Mouse (Mus musculus): ENCODE data around the gene Bub3. TPM values are rescaled to one million over a fixed set of nuclear protein-coding genes. Genes with fewer than 3 reads are reported as not detected.

The Bub3 gene
- polyA plus RNA-seq, 1 experiment from 2014 or later = 149 TPM

DNA sequence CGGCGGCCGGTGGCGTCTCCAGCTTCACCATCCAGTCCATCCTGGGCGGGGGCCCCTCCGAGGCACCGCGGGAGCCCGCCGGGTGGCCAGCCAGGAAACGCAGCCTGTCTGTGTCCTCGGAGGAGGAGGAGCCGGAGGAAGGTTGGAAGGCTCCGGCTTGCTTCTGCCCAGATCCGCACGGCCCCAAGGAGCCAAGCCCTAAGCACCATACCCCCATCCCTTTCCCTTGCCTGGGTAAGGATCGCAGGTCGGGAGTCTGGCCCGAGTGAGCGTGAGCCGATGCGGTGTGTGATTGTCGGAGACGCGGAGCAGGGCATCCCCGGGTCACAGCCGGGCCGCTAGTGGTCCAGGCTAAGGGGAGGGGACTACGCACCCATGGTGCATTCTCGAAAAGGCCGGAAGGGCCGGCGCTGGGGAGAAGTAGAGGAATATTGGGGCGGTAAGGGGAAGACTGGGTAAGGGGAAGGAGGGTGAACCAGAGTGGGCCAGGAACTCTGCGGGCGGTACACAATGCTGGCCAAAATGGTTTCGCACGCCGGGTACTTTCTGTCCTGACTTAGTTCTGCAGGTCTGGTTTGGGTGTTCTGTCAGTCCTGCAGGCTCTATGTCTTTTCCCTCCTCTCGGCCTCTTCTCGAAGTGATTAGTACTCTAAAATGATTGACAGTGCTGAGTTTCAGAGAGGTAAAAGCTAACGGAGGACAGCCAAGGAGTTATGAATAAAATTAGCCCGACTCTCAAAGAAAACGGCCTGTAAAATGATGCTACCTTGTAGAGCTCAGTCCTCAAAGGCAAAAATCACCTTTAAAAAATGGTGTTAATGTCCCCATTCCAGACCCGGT, 5.5 kb upstream of the Bub3 start:
- under 1% methylated on average over 45 of the region's 45 CpGs for WGBS
- 0 out of 2 replicates have a peak, but pooled peaks have one; percentile 17 for ATAC-seq
- Histone ChIP-seq H3K4me2 (ENCODE audit: low read length) (peak overlapping the region; percentile 47), H3K36me3 (ENCODE audit: control insufficient read depth, insufficient read depth, low read length) (no peaks in the 10 kb centered on the region), H3K4me1 (ENCODE audit: control insufficient read depth, insufficient read depth, low read depth, low read length) (peaks cover 9% of the 10 kb centered on the region), H3K27me3 (replicated peaks; ENCODE audit: control insufficient read depth, insufficient read depth, low read length) (peaks cover 71% of the 10 kb centered on the region), H3K9me3 (ENCODE audit: control insufficient read depth, low read length) (no peaks in the 10 kb centered on the region; the same call in 1 of the 2 replicates), H3K4me3 (ENCODE audit: low read length) (peak overlapping the region; percentile 27), H3K27ac (ENCODE audit: low read depth, low read length) (no peak overlapping the region), H3K9ac (ENCODE audit: low read depth, low read length) (no peak overlapping the region)

DNA sequence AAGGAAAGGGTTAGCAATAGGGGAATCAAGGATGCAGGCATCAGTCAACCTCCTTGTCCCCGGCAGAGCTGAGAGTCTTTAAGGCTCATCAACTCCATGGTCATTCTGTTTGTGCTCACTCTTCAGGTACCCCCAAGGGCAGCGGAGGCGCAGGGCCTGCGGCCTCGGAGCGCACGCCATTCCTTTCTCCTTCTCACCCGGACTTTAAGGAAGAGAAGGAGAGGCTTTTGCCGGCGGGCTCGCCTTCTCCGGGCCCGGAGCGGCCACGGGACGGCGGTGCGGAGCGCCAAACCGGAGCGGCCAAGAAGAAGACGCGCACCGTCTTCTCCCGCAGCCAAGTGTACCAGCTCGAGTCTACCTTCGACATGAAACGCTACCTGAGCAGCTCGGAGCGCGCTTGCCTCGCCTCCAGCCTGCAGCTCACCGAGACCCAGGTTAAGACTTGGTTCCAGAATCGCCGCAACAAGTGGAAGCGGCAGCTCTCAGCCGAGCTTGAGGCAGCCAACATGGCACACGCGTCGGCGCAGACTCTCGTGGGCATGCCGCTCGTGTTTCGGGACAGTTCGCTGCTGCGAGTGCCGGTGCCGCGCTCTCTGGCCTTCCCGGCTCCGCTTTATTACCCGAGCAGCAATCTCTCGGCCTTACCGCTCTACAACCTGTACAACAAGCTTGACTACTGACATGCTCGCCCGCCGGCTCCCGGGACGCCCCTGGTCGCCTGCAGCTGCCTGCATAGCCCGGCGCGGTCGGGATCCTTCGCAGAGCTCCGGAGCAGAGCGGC, 4.5 kb upstream of the Bub3 start:
- H3K36me3 ChIP-seq (ENCODE audit: control insufficient read depth, insufficient read depth, low read length) = no peaks in the 10 kb centered on the region
- no peak overlapping the region for H3K27ac ChIP-seq (ENCODE audit: low read depth, low read length)
- WGBS = under 1% methylated on average over 55 of the region's 68 CpGs
- no peak for ATAC-seq
- H3K4me1 ChIP-seq (ENCODE audit: control insufficient read depth, insufficient read depth, low read depth, low read length) = peaks cover 9% of the 10 kb centered on the region
- H3K4me2 ChIP-seq (ENCODE audit: low read length) = peak overlapping the region; percentile 38
- peaks cover 67% of the 10 kb centered on the region for H3K27me3 ChIP-seq (replicated peaks; ENCODE audit: control insufficient read depth, insufficient read depth, low read length)
- H3K4me3 ChIP-seq (ENCODE audit: low read length) = peak overlapping the region; percentile 19
- no peaks in the 10 kb centered on the region; the same call in 1 of the 2 replicates for H3K9me3 ChIP-seq (ENCODE audit: control insufficient read depth, low read length)
- no peak overlapping the region for H3K9ac ChIP-seq (ENCODE audit: low read depth, low read length)

DNA sequence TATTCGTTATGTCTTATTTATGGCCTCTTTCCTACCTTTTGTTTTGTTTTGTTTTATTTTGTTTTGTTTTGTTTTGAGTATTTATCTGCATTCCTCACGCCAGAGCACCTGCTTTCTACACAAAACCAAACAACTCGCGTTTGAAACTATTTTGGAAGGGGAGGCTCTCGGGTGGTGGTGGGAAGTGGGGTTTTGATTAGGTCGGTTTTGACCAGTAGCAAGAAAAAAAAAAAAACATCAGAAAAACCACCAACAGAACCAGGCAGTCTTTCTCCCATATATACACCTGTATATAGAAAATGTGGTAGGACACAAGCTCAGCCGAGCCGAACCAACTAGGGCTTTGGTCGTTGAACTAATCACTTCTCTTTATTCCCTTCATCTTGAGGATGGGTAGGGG, 3.9 kb upstream of the Bub3 start:
- ATAC-seq = no peak
- Histone ChIP-seq H3K4me1 (ENCODE audit: control insufficient read depth, insufficient read depth, low read depth, low read length) (peaks cover 13% of the 10 kb centered on the region), H3K9me3 (ENCODE audit: control insufficient read depth, low read length) (no peaks in the 10 kb centered on the region; the same call in 1 of the 2 replicates), H3K4me3 (ENCODE audit: low read length) (no peak overlapping the region; the same call in 1 of the 2 replicates), H3K4me2 (ENCODE audit: low read length) (no peak overlapping the region; the same call in 1 of the 2 replicates), H3K36me3 (ENCODE audit: control insufficient read depth, insufficient read depth, low read length) (no peaks in the 10 kb centered on the region), H3K9ac (ENCODE audit: low read depth, low read length) (no peak overlapping the region), H3K27me3 (replicated peaks; ENCODE audit: control insufficient read depth, insufficient read depth, low read length) (peaks cover 61% of the 10 kb centered on the region), H3K27ac (ENCODE audit: low read depth, low read length) (no peak overlapping the region)
- 2% methylated on average over 9 of the region's 9 CpGs for WGBS

DNA sequence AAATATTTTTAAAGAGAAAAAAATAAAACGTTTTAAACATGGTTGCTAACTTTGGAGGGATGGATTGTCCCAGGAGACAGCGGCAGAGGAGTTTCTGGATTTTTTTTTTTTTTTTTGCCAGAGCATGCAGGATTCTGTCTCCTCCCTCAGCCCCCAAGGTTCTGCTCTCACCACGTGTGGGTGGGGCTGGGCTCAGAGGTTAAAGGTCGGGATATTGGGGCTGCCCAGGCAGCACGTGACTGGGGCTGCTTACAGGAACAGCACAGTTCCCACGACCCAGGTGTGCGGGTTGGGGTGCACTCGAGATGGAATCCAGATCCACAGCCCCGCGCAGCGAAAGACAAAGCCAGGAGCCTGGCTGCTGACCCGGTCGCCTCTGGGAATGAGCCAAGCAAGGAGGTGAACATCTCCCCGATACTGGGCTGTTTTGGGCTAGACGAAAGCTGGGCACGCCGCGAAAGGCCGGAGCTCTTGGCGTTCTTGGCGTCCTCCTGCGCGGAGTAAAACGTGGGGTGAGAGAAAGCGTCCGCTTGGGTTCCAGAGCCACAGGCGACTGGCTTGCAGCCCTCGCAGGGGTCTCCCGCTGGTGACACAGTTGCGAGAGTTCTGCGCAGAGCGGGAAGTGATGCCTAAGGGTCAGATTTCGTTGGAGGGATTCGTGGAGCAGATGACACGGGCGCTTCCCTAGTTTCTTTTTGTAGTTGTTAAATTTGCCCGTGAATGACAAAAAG, 3.3 kb upstream of the Bub3 start:
- Histone ChIP-seq H3K4me1 (ENCODE audit: control insufficient read depth, insufficient read depth, low read depth, low read length) (peaks cover 16% of the 10 kb centered on the region), H3K27me3 (replicated peaks; ENCODE audit: control insufficient read depth, insufficient read depth, low read length) (peaks cover 55% of the 10 kb centered on the region), H3K4me2 (ENCODE audit: low read length) (no peak overlapping the region), H3K9ac (ENCODE audit: low read depth, low read length) (no peak overlapping the region), H3K36me3 (ENCODE audit: control insufficient read depth, insufficient read depth, low read length) (no peaks in the 10 kb centered on the region), H3K9me3 (ENCODE audit: control insufficient read depth, low read length) (no peaks in the 10 kb centered on the region; the same call in 1 of the 2 replicates), H3K4me3 (ENCODE audit: low read length) (peak overlapping the region; percentile 14; the same call in 1 of the 2 replicates), H3K27ac (ENCODE audit: low read depth, low read length) (no peak overlapping the region)
- ATAC-seq = no peak
- WGBS = under 1% methylated on average over 37 of the region's 37 CpGs

DNA sequence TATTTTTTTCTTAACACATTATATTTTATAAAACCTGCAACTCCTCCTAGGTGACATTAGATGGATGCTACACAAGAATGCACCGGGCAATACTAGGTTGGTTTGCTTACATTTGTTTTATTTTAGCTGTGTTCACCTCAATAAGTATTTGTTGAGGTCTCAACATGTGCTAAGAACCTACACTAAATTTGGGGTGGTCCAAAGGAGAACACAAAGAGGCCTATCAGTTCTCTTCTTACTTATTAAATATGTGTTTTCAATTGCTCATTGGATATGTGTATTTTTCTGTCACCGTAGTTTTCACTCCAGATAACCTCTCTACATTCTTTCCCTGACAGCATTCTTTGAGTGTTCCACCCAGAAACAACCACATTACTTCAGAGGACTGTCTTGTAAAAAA, 2.3 kb upstream of the Bub3 start:
- H3K27me3 ChIP-seq (replicated peaks; ENCODE audit: control insufficient read depth, insufficient read depth, low read length) = peaks cover 45% of the 10 kb centered on the region
- H3K4me2 ChIP-seq (ENCODE audit: low read length) = no peak overlapping the region
- no peak overlapping the region for H3K27ac ChIP-seq (ENCODE audit: low read depth, low read length)
- 37% methylated on average over 2 of the region's 2 CpGs for WGBS
- no peak overlapping the region for H3K4me3 ChIP-seq (ENCODE audit: low read length)
- H3K9me3 ChIP-seq (ENCODE audit: control insufficient read depth, low read length) = no peaks in the 10 kb centered on the region; the same call in 1 of the 2 replicates
- ATAC-seq = no peak
- H3K36me3 ChIP-seq (ENCODE audit: control insufficient read depth, insufficient read depth, low read length) = no peaks in the 10 kb centered on the region; the same call in 1 of the 2 replicates
- H3K9ac ChIP-seq (ENCODE audit: low read depth, low read length) = no peak overlapping the region
- peaks cover 16% of the 10 kb centered on the region for H3K4me1 ChIP-seq (ENCODE audit: control insufficient read depth, insufficient read depth, low read depth, low read length)

DNA sequence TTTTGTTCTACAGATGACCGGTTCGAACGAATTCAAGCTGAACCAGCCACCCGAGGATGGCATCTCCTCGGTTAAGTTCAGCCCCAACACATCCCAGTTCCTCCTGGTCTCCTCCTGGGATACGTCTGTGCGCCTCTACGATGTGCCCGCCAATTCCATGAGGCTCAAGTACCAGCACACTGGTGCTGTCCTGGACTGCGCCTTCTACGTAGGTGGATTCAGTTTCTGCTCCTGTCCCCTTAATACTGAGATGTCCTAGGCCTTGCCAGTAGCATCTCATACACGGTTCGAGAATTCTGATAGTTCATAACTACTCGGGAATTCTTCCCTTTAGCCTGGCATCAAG, 648 bp downstream of the Bub3 start:
- Histone ChIP-seq H3K27ac (ENCODE audit: low read depth, low read length) (peak overlapping the region; percentile 94), H3K9ac (ENCODE audit: low read depth, low read length) (peak overlapping the region; percentile 94), H3K4me3 (ENCODE audit: low read length) (peak overlapping the region; percentile 78), H3K4me2 (ENCODE audit: low read length) (peak overlapping the region; percentile 80), H3K36me3 (ENCODE audit: control insufficient read depth, insufficient read depth, low read length) (peaks cover 10% of the 10 kb centered on the region), H3K4me1 (ENCODE audit: control insufficient read depth, insufficient read depth, low read depth, low read length) (peaks cover 9% of the 10 kb centered on the region), H3K27me3 (replicated peaks; ENCODE audit: control insufficient read depth, insufficient read depth, low read length) (peaks cover 26% of the 10 kb centered on the region), H3K9me3 (ENCODE audit: control insufficient read depth, low read length) (no peaks in the 10 kb centered on the region)
- ATAC-seq = peak; percentile 62
- 1% methylated on average over 14 of the region's 14 CpGs for whole genome bisulfite sequencing

DNA sequence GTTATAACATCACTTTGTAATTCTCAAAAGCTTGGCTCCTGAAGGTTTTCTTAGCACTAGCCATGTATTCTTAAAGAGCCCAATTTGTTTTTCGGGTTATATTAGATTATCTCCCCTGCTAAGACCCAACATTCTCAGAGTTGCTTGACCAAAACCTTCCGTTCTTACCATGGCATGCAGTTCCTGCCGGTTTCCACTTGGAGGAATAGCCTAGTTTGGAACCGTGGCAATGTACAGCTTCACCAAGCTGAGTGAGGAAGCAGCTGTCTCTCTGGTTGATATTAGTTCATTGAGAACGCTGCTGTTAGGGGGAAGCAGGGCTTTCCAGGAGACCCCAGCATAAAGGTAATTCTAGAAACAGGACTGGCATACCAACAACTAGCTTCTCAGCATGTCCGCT, 15.2 kb downstream of the Bub3 start:
- no peak overlapping the region for H3K9ac ChIP-seq (ENCODE audit: low read depth, low read length)
- no peaks in the 10 kb centered on the region for H3K9me3 ChIP-seq (ENCODE audit: control insufficient read depth, low read length)
- no peaks in the 10 kb centered on the region for H3K27me3 ChIP-seq (replicated peaks; ENCODE audit: control insufficient read depth, insufficient read depth, low read length)
- no peak for ATAC-seq
- H3K36me3 ChIP-seq (ENCODE audit: control insufficient read depth, insufficient read depth, low read length) = peaks cover 19% of the 10 kb centered on the region
- H3K4me2 ChIP-seq (ENCODE audit: low read length) = no peak overlapping the region
- no peak overlapping the region for H3K4me3 ChIP-seq (ENCODE audit: low read length)
- H3K4me1 ChIP-seq (ENCODE audit: control insufficient read depth, insufficient read depth, low read depth, low read length) = no peaks in the 10 kb centered on the region
- H3K27ac ChIP-seq (ENCODE audit: low read depth, low read length) = no peak overlapping the region
- WGBS = 81% methylated on average over 6 of the region's 6 CpGs

DNA sequence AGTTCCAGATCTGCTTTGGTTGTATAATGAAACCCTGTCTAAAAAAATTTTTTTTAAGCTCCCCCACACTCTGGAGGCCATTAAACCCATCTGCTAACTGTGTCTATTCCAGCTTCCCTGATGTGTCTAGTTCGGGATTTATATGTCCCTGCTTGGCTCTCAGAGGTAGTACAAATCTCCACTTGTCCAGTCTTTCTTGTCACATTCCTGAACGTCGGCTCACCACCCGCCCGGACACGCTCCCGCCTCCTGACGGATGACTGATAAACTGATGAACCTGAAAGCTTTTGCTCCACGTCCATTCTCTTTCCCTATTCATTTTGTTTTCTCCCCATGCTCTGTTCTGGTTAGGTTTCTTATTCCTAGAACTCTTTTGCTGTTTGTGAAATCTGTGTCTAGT, 22.2 kb downstream of the Bub3 start:
- no peak overlapping the region for H3K4me2 ChIP-seq (ENCODE audit: low read length)
- no peak overlapping the region for H3K4me3 ChIP-seq (ENCODE audit: low read length)
- H3K27me3 ChIP-seq (replicated peaks; ENCODE audit: control insufficient read depth, insufficient read depth, low read length) = no peaks in the 10 kb centered on the region
- H3K27ac ChIP-seq (ENCODE audit: low read depth, low read length) = no peak overlapping the region
- no peaks in the 10 kb centered on the region for H3K36me3 ChIP-seq (ENCODE audit: control insufficient read depth, insufficient read depth, low read length)
- H3K4me1 ChIP-seq (ENCODE audit: control insufficient read depth, insufficient read depth, low read depth, low read length) = no peaks in the 10 kb centered on the region
- no peak for ATAC-seq
- WGBS = 55% methylated on average over 9 of the region's 9 CpGs
- H3K9ac ChIP-seq (ENCODE audit: low read depth, low read length) = no peak overlapping the region
- H3K9me3 ChIP-seq (ENCODE audit: control insufficient read depth, low read length) = no peaks in the 10 kb centered on the region

All from hindbrain, embryonic 16.5 days (tissue).